Mouse (Mus musculus) ZHBTc4 (cell line): ENCODE measurements around the gene Acbd4.

Source experiments
- DNase-seq: peaks from one replicate; pipeline ENCODE4 v3.0.0-alpha.2; 2011; ENCODE audit warnings: low read depth, low spot score

The Acbd4 gene

DNA sequence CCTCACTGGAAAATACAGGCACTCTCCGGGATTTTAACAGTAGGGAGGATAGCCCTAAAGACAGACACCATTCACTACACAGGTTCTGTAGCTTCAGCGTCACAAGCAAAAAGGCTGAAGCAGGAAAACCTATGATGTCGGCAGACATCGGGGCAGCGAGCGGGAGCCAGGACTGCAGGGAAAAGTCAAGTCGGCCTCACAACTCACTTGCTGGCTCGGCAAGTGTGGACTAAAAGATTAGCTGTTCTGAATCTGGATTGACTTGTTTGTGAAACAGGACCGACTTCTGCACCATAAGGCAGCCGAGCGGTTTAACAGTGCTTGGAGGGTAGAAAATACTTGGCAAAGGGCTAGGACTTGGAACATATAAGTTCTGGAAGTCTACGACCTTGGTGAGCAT is 11.5 kb downstream of the Acbd4 start:
- DNase-seq, result peak; percentile 28

GRCm38 (mm10) chr11:103113771-103114170 is 12.3 kb downstream of the Acbd4 start:
- peak; percentile 12 for DNase-seq

GRCm38 (mm10) chr11:103114270-103114943 is 12.9 kb downstream of the Acbd4 start:
- peak; percentile 85 for DNase-seq

GRCm38 (mm10) chr11:103115163-103116007 is 13.9 kb downstream of the Acbd4 start:
- peak; percentile 94 for DNase-seq

DNA sequence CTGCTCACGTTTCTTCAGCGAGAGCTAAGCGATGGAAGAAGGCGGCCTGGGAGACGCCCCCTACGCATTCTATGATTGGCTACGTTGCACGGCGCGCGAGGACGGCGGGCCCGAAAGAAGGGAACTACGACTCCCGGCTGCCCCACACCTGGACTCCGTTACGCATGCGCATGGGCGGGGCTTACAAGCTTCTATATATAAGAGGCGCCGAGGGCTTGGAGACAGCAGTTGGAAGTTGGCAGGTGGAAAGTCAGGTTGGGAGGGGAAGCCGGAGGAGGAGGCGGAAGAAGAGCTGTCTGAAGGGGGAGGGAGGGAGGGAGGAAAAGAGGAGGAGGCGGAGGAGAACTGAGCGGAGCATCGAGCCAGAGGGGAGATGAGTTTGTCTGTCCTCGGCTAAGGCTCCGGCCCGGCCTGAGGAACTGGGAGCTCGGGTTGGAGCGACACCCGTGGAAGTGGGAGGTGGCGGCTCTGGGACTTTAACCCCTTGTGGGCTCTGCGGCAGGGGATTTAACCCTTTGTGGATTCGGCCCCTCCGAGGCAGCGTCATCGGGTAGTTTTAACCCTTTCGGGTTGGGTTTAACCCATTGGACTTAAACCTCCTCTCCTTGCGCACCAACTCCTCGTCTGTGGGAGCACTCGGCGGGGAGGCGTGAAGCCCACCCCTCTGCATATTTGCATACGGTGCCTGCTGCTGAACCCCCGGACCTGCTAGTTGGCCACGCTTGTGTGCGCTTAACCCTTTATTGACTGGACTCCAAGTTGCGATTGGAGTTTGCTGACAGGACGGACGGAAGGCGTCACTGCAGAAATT is 14.7 kb downstream of the Acbd4 start, which contains the start of gene Hexim1:
Gene Hexim1, plus strand, starts transcription at position 224 of the 811 bp plus-strand sequence.
- peak; percentile 100 for DNase-seq

DNA sequence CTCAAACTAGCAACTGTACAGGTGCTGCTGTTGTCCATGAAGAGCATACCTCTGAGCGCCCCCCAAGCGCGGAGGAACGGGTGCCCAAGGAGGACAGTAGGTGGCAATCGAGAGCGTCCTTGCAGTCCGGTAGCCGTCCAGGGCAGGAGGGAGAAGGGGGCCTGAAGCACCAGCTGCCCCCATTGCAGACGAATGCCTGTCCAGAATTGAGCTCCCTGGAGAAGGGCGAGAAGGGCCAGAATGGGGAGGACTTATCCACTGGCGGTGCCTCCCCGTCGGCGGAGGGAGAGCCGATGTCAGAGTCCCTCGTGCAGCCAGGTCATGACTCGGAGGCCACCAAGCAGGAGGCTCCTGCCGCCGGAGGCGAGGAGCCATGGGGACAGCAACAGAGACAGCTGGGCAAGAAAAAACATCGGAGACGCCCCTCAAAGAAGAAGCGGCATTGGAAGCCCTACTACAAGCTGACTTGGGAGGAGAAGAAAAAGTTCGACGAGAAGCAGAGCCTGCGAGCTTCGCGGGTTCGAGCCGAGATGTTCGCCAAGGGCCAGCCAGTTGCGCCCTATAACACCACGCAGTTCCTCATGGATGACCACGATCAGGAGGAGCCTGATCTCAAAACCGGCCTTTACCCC is 15.6 kb downstream of the Acbd4 start:
- DNase-seq, result peak; percentile 50

- DNase-seq, result peak; percentile 42
Observed at GRCm38 (mm10) chr11:103117591-103118009, 16.1 kb downstream of the Acbd4 start.

DNA sequence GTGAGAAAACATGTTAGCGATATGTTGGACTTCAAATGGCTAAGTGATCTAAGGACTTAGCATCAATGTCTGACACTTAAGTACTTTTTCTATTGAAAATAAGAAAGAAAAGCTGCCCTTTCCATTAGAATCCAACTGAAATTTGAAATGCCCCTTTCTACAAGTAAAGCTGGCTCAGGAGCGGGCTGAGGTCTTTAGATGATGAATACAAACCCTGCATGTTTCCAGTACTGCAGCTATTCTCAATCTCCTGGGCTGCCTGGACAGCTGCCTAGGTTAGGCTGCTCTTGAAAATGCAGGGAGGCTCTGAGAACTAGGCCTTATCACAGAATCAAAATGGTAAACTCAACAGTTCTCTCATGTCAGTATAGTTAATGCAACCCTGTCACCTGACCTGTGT is 17.4 kb downstream of the Acbd4 start:
- DNase-seq, result no peak

DNA sequence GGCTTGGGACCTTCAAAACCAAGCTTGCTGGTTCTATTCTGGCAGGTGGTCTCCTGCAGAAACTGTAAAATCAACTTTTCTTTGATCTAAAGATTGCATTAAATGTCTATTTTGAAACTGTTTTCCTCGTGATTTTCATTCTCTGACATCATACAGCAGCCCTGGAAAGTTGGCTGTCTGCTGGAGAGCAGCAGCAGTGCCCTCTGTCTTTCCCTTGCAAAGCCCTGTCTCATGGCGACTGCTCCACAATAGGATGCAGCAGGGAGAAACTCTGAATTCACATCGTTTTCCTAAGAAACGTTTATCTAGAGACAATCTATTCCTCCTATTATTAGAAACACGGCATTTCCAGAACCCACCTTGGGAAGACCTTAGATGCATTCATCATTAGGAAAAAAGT is 18.1 kb downstream of the Acbd4 start:
- no peak for DNase-seq

DNA sequence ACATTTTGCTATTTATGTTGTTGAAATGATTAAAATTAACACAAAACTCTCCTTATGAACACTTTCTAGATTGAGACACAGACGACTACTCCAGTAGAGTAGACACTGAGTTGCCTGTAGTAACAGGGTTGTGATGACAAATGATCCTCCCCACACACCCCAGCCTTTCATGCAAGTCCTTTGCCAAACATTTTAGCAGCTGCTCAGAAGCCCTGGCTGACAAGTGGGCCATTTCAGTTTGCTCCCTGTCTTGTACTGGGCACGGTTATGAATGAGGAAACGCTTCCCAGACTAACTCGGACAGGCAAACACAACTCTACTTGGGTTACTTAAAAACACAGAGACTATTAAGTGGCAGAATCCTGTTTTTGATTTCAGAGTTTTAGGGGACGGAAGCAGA is 18.8 kb downstream of the Acbd4 start:
- DNase-seq, result no peak

- DNase-seq, result peak; percentile 54
Observed at GRCm38 (mm10) chr11:103131701-103132575, 30.5 kb downstream of the Acbd4 start, which contains the start of gene Hexim2. Gene Hexim2 (plus strand): TSS chr11:103132429.

DNA sequence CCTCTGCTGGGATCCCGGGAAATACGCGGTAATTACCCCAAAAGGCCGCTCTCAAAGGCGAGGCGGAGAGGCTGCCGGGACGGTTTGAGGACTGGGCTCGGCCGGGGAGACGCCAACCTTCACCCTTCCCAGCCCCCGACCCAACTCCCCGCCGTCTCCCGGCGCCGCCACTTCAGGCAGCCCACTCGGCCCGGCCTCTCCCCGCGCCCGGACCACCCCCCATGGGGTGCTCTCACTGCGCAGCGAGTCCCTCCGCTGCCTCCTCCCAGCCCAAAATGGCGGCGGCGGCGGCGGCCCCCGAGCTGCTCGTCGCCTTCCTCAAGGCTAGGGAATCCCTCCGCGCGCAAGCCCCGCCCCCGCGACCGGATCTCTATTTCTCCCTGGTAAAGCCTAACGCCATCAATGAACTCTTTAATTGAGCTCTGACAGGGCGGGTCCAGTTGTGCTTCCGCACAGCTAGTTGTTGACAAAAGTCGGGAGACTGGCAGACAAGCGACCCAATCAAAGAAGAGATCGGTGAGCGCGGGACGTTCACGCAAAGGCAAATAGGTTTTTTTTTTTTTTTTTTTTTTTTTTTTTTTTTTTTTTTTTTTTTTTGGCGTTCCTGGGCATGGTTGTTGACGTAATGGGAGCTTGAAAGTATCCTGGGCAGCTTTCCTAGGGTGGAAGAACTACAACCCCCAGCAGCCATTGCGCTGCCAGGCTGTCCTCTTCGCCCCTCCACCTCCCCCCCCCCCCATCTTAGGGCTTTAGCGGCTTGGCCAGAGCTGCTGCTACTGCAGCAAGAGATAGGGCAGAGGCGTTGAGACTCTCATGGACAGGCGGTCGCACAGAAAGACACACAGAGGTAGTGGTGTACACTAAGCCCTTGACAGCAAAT is 31.3 kb downstream of the Acbd4 start:
- peak; percentile 100 for DNase-seq

- DNase-seq, result no peak
Observed at GRCm38 (mm10) chr11:103133456-103134185, 32.1 kb downstream of the Acbd4 start.

DNA sequence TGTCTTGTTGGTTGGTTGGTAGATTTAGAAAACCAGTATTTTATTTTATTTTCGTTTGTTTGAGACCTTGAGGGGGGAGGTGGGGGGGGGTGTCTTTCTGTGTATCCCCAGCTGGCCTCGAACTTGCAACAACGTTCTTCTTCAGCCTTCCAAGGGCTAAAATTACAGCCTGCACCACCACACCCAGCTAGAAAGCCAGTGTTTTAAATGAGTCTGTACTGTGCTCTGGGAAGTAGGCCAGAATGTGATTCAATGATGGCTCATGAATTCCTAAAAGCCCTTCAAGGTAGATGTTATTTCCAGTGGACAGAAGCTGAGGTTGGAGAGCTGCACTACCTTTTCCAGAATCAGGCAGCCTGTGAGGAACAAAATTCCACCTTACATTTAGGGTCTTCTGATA is 32.7 kb downstream of the Acbd4 start:
- DNase-seq, result no peak

GRCm38 (mm10) chr11:103136039-103136577 is 34.6 kb downstream of the Acbd4 start:
- no peak for DNase-seq

DNA sequence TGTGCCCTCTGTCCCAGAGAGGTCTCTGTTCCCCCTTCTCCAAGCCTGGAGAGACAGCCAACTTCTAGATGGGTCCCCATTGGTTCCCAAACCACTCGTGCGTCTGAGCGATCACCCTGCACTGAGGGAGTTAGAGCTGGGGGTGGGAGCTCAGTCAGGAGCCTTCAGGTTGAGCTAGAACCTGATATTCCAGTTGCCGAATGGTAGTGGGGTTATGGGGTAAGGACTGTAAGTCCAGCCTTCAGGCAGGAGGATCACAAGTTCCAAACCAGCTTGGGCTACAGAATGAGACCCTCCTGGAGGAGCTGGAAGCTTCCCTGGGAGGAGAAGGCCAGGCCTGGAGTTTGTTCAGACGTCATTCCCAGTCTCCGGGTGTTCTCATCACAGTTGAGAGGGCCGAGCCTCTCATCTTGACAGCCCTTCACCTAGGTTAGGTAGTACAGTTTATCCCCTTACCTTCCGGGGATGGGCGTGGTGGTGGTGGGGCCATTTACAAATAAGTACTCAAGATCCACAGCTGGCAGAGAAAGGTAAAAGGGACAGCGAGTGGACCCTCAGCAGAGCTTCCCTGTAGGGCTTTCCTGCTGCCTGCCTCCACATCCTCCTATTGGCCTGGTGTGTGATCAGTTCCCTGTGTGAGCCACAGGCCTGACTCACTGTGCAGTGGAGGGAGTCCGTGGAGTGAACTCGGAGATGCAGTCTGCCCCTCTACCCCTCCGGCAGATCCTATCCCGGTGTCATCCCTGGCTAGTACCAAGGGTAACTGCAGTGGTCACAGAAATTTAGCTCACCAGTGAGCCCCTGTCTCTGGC is 38.7 kb downstream of the Acbd4 start:
- DNase-seq, result no peak

GRCm38 (mm10) chr11:103140763-103141100 is 39.2 kb downstream of the Acbd4 start:
- DNase-seq, result no peak
